Mouse (Mus musculus) NIH3T3 (cell line): ENCODE results near the gene Nat8.
"Not testable (repeated sequence)": the region's sequence is repeated elsewhere in the genome, so short reads cannot be mapped to it uniquely, and the experiment has no call there.

Experiments
- DNase-seq: peaks from one replicate; pipeline ENCODE4 v3.0.0-alpha.2; 2012; ENCODE audit warnings: low read depth

Gene Nat8

DNA sequence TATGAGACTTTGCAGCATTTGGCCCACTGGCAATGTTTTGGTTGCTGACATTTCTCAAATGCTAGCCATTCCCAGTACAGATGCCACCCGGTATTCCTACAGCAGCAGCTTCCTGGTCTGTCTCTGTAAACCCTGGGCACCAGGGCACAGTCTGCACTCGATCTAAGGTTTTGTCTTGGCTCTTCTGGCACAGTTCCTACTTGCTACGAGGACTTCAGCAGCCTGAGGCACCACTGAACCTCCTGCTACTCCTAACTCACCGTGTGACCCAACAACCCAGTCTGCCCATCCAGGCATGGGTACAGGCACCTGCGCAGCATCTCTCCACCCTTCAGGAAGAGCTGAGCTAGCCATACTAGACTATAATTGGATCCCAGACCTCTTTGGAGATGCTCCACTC lies 4.2 kb upstream of the Nat8 start:
- DNase-seq: not testable (repeated sequence)

DNA sequence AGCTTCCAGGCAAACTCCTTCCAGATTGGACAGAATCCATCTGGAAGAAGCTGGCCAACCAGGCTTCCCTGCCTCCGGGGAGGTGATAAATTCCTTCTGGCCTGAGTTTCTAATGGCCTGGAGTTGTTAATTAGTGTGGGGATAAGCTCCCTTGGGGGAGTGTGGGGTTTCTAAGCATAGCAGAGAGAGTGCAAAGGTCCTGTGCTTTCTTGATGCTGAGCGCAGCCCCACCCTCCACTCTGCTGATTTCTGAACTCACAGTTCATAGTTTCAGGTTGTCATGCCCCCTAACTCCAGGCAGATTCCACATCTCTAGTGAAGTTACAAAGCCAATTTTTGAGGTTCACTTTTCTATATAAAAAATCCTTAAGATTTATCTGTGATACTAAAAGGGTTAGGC lies 3.2 kb upstream of the Nat8 start:
- DNase-seq: not testable (repeated sequence)

DNA sequence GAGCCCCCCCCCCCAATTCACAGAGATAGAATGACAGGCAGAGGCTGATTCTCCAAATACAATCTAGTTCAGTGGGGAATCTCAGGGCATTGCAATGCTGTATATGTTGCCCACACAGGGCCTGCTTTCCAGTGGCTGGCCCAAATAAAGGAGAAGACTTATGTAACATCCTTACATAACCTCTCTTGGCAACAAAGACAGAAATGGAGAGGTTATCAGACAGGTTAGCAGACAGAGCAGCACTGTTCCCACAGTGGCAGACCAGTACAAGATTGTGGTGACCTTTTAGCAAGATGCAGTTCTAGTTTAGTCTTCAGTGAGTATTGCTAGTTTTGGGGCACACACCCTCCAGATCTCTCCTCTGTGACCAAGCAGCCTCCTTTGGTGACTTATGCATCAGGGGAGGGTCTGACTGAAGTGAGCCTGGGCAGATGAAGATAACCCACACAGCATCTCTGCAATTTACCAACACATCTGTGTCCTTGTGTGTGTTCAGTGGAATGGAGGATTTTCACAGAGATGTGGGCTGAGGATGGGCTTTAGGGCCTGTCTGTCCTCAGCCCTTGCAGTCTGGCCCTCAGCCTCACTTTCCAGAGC lies 2.7 kb upstream of the Nat8 start:
- peak; percentile 11 for DNase-seq

DNA sequence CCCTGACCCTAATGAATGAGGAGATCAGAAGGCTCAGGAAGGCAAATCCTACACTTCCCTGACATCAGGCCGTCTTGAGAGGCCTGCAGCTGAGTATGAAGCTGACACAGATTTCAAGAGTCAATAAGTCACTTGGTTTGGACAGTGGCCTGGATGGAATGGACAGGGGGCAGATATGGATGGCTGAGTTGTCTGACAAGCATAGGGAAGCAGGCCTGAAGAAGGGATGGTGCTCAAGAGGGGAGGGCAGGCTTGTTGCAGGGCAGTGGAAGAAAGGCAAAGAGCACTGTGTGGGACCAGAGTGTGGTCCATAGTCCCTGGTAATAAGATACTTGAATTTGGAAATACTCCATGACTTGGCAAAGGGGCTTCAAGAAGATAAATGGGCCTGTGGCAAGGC lies 2.4 kb downstream of the Nat8 start:
- no peak for DNase-seq

DNA sequence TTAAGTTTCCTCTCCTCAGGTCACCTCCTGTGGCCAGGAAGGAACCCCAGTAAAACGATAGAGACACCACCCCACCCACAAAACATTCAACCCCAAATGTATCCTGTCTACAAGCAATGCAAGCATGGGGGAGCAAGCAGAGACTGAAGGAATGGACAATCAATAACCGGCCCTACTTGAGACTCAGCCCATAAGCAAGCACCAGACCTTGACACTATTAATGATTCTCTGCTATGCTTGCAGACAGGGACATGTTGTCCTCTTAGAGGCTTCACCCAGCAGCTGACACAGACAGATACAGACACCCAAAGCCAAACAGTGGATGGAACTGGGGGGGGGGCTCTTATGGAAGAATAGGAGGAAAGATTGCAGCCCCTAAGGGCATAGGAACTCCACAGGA lies 6.0 kb downstream of the Nat8 start:
- DNase-seq: no peak

DNA sequence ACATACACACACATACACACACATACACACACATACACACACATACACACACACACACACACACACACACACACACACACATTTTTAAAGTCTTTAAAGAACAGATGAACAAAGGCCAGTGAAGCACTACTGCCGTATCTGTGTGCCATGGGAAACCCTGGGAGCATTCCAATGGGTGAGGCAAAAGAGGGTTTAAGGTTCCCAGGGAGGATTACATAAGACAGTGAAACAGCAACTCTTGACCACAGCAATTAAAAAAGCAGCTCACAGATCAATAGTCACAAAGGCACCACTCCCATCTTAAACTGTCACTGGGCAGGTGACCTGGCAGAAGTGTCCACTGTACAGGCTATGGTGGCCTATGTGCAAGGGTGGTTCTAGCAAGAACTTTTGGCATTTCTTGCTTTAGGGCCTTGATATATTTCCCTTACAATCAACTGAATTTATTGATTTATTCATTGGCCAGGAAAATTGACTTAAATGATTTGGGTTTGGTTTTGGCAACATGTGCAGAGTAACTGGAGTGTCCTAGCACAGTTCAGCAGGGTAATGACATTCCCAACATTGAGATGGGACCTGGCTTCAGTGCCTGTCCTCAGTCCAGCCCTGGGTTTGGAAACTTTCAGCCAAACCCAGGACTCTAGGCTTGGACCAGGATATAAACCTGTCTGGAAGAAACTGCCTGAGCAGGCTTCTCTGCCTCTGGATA lies 8.3 kb downstream of the Nat8 start:
- DNase-seq: no peak

DNA sequence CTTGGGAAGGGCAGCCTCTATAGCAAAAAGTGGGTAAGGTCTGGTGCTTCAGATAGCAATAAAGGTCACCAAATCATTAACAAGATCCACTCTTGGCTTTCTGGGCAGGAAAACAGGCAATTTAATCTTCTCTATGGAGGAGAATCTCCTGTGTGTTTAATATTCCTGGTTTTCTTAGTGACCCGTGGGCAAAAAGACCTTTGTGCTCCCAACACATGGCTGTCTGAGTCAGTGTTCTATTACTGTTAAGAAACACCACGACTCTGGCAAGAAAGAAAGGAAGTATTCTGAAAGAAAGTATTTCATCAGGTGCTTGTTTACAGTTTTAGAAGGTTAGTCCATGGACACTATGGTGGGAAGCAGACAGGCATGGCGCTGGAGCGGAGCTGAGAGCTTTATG lies 9.6 kb downstream of the Nat8 start:
- no peak for DNase-seq

DNA sequence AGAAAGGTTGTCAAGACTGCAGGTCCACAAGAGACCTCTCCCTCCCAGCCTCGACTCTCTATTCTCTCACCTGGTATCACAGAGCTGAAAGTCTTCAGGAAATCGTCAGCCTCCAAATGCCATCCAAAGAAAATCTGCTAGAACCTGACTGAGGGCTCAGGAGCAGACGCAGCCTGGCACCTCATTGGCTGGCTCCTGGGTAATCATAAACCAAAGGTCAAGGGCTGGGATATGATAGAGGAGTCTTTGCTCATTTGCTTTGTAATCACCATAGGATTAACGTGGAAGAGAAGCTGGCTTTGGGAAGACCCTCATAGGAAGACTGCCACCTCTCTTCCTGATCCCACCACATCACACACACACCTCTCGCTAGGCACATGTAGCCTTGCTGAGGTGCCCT lies 11.0 kb downstream of the Nat8 start, which contains the start of the genes Nat8f6 and Nat8f5:
Gene Nat8f6 (minus strand): TSS at position 118 of the 400 bp plus-strand sequence.
Gene Nat8f5 (minus strand): TSS at position 136 of the 400 bp plus-strand sequence.
- DNase-seq: no peak

DNA sequence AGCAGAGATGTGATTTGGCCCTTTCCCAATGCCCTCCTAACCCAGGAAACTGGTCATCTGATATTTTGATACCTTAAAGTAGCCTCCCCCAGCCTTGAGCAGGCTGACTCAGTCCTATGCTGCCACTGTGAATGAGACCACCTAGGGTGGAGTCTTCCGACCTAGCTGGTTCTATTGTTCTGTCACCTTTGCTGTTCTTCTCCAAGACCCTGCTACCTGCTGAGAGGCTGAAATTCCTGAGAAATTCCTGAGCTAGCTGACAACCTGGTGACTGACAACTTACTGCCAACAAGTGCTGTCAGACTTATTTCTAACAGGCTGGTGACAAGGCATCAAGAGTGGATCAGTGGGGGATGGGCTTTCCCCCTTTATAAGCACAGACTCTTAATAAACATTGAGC lies 13.5 kb downstream of the Nat8 start:
- no peak for DNase-seq

DNA sequence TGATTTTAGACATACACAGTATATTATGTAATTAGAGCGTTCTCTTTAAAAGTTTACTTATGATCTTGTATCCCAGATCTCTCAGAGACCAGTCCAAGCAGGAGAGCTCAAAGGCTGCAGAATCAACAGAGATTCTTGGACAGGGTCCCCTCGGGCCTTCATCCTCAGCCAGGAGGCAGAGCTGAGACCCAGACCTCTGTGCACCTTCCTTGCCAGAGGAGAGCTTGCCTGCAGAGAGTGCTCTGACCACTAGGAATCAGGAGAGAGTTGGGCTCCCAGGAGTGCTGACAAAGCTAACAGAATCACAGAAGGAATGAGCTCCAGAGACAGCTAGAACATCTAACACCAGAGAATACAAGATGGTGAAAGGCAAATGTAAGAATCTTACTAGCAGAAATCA lies 18.5 kb downstream of the Nat8 start:
- no peak for DNase-seq

DNA sequence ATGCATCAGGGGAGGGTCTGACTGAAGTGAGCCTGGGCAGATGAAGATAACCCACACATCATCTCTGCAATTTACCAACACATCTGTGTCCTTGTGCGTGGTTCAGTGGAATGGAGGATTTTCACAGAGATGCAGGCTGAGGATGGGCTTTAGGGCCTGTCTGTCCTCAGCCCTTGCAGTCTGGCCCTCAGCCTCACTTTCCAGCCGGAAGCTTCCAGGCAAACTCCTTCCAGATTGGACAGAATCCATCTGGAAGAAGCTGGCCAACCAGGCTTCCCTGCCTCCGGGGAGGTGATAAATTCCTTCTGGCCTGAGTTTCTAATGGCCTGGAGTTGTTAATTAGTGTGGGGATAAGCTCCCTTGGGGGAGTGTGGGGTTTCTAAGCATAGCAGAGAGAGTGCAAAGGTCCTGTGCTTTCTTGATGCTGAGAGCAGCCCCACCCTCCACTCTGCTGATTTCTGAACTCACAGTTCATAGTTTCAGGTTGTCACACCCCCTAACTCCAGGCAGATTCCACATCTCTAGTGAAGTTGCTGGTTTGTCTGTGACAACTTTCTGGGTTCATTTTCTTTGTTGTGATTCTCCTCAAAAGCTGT lies 20.8 kb downstream of the Nat8 start:
- not testable (repeated sequence) for DNase-seq

DNA sequence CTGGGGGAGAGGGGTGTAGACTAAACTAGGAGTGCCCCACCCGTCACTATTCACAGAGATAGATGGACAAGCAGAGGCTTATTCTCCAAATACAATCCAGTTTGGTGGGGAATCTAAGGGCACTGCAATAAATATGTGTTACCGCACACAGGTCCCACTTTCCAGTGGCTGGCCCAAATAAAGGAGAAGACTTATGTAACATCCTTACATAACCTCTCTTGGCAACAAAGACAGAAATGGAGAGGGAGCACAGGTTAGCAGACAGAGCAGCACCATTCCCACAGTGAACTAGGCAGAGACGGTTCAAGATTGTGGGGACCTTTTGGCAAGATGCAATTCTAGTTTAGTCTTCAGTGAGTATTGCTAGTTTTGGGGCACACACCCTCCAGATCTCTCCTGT lies 21.4 kb downstream of the Nat8 start:
- DNase-seq: not testable (repeated sequence)

DNA sequence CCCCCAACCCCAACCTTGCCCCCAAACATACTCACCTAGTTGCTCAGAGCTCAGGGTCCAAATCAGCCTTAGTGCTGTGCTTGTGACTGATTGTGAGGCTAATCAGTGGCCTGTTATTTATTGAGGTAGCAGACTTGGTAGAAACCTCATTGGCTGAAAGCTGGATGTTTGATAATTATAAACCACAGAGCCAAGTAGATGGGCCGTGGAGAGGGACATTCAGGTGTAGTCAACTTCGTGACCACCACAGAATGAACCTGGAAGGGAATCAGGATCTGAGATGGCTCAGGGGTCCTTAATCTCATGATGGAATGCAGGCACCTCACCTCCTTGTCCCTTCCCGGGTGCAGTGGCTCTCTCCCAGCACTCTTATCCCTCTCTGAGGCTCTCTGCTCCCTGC lies 22.1 kb downstream of the Nat8 start:
- DNase-seq: not testable (repeated sequence)

DNA sequence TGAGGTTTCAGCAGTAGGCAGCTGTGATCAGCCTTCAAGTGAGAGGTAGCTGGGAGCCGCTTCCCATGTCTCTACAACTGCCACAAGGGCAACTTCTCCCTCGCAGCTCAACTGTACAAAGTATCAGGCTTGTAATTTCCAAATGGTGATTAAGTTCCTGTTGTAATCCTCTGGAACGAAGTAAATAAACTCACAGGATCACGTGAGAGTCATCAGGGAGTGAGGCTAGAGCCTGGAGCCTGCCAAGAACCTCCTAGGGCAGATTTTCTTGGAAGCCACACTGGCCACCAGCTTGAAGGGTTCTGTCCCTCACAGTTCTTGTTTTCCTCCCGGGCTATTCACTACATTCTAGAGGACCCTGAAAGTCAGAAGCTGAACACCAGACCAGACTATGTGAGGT lies 28.7 kb downstream of the Nat8 start:
- DNase-seq: peak; percentile 14
